Mouse (Mus musculus): ENCODE measurements at regions not wholly inside any gene's neighbourhood (a gene's known extent, or its start where the extent isn't known, plus 50 kb on each side); places are given as distances from the start of the nearest gene placed in this dataset.

DNA sequence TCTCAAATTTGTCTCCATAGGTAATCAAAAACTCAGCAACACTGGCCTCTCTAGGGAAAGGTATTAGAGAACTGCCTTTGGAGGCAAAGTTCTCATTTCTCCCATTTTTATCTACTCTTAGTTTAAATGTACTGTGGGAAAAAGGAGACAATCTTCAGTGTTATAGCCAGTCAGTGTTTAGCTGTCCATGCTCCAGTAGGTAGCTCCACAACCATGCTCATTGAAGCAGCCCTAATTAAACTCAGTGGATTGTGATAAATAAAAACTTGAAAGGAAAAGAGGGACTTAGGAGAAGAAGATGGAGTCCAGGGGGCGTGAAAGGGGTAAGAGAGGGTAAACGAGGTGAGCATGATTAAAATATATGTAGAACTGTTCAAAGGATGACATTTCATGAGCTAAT is 946.3 kb upstream of the Got2 start:
- TF ChIP-seq CTCF (IDR thresholded peaks at IDR 0.05; ENCODE audit: borderline replicate concordance, extremely low read depth, insufficient read depth, insufficient read length), result no peak
- TF ChIP-seq POLR2A (IDR thresholded peaks at IDR 0.05; ENCODE audit: borderline replicate concordance, extremely low read depth, insufficient read depth, insufficient read length, poor library complexity, severe bottlenecking), result no peak
